Mouse (Mus musculus): Measurements from ENCODE around the gene Ttc28. TPM values are rescaled to one million over a fixed set of nuclear protein-coding genes. Genes with fewer than 3 reads are reported as not detected.
"Not testable (repeated sequence)": the region's sequence is repeated elsewhere in the genome, so short reads cannot be mapped to it uniquely, and the experiment has no call there.

Ttc28 gene
- total RNA-seq (2015) = 1.2 and 2.0 TPM in 2 replicates
- 0.50 and 1.9 TPM in 2 replicates for total RNA-seq (2017)

DNA sequence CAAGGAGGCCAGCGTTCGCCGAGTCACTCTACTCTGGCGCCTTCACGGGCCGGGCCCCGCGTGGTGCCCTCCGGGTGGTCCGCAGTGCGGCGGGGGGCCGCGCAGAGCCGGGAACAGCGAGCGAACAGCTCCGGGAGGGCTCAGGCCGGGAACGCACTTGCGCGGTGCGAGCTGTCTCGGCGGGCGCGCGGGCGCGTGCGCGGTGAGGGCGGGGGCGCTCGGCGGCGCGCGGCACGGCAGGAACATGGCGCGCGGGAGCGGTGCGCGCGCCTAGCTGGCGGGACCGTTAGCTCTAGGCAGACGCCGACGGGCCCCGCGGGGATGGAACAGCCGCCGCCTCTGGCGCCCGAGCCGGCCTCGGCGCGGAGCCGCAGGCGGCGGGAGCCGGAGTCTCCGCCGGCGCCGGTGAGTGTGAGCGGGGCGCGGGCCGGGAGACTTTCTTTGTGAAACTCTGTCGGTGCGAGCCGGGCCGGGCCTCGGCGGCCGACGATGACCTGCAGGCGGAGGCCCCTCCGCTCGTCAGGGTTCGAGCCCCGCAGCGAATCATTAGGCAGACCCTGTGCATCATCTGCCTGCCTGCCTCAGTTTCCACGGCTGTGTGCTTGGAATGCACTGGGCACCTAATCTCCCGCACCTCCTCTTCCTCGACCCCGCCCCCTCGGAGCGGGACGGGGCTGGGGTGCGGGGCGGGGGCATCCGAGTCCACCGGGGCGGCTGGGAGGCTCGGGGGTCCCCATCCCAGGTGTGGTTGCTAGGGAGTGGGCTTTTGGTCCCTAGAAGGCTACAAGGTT, at the start of gene Ttc28:
Ttc28 (plus strand) TSS at position 220 of the 791 bp plus-strand sequence.
- peak; percentile 92 for ATAC-seq (replicated peaks; ENCODE audit: poor library complexity)

DNA sequence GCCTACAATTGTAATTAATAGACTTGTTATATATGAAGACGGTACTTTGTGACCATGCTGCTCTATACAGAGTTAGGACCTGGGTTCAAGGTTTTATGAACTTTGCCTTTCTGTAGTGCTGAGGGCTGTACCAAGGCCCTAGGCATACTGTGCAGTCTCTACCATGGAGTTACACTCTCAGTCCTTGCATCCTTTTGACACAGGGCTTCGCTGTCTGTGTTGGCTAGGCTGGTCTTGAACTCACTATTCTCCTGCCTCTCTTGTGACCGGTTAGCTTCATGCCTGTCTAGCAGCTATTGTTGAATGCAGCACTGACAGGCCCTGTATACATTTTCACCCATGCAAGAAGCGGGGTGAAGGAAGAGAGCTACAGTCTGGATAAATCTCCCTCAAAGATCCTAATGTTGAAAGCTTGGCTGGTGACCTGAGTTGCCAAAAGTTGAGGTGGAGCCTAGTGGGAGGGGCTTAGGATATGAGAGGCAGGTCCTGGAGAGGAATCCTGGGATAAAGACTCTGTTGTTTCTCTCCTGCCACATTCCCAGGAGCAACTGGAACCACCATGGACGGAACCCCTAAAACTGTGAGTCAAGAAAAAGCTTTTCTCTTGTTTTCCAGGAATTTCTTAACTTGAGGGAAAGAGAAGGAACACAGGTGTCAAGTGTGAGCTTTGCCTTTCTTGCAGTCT, 48.4 kb upstream of the Ttc28 start:
- no peak for ATAC-seq (replicated peaks; ENCODE audit: poor library complexity)

DNA sequence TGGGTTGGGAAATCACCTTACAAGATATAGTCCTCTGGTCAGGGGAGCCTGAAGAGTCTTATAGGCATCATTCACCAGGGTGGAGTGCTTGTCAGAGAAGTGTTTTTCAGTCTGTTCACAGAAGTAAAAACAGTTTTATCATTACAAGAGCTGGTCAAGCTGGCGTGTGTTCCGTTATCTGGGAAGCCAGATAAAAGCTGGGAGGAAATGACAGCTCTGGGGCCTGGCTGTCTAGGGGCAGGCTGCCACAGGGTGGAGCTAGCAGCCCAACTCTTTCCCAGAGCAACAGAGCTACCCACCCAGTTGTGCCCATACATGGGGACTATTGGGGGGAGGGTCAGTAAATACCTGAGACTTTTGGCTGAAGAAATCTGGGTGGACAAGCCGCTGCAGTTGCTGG, 43.6 kb upstream of the Ttc28 start:
- peak; percentile 54 for ATAC-seq (replicated peaks; ENCODE audit: poor library complexity)

DNA sequence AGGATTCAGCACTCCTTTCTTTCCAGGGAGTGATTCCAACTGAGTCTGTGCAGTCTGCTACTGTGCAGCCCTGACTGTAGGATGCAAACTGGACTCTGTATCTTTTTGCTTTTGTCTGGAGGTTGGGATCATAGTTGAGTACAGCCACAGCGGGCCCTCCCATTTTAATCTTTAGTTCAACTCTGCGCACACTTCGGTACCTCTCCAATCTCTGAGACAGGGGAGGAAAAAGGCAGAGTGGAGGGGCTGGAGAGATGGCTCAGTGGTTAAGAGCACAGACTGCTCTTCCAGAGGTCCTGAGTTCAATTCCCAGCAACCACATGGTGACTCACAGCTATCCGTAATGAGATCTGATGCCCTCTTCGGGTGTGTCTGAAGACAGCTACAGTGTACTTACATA, 41.6 kb upstream of the Ttc28 start:
- ATAC-seq (replicated peaks; ENCODE audit: poor library complexity) = not testable (repeated sequence)

DNA sequence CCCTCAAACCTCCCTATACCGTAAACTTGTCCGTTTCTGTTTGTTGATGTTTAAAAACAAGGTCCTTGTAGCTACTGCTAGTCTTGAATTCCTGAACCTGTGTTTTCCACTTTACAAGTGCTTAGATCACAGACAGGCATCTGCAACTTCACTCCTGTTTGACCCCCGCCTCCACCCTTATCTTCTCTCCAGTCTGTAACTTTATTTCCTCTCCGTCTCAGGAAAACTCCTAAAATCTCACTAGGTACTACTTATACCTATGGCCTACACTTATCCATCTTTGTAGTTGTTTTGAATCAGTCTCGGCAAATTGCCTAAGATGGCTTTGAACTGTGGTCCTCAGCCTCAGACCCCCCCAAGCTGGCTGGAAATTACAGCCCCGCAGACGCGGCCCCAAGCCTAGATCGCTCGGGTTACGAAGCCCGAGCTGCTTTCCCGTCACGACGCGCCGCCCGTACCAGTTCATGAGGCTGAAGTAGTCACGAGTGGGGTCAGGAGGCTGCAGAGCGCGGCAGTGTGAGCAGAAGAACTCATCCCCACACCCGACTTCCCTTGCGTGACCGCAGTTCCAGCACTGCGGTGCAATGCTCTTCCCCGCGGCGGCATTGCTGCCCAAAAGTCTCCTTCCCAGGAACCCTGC, 40.4 kb upstream of the Ttc28 start:
- no peak for ATAC-seq (replicated peaks; ENCODE audit: poor library complexity)

DNA sequence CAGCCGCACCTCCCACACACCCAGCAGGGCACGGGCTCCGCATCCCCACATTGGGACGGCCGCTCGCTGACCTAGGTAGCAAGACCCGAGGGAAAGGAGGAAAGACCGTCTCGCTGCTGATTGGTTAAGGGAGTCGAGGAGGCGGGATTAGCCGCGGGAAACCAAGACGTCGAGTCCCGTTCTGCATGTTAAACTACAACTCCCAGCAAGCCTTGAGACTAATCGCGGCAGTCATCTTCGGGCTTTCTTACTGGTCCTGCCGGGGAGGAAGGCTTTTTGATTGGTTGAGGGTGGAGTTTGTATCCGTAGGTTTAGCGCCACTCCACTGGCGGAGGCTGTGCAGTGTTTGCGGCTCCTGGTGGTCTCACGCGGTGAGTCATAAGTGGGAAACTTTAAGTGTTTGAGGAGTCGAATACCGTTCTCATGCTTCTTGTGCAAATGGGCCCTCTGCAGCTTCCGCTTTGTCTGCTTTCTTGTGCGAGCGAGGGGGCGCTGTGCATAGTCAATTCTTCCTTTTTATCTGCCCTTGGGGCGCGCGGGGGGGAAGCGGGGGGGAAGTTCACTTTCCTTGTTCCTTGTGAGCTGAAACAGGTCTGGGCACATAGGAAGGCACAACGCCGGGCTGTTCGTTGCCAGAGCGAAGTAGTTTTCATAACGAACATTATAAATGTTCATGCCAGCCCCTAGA, 39.8 kb upstream of the Ttc28 start, which contains the start of the genes Hscb and Chek2:
Hscb (minus strand) TSS at position 100 of the 688 bp plus-strand sequence.
Chek2 (plus strand) TSS at position 302 of the 688 bp plus-strand sequence.
- ATAC-seq (replicated peaks; ENCODE audit: poor library complexity) = peak; percentile 79

DNA sequence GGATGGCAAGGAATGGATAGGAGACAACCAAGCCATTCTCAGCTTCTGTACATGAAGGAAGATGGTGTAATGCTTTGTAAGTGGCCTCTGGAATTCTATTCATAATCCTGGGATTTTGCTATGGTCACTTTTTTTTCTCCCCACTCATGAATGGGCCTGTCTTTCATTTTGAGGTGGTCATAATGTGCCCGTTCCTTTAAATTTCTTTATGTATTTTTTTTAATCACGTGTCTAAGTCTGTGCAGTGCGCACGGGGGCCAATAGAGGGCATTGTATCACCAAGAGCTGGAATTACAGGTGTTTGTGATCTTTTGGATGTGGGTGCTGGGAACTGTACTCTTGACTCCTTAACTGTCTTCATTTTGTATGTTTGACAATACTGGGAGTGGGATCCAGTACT, 39.1 kb upstream of the Ttc28 start:
- ATAC-seq (replicated peaks; ENCODE audit: poor library complexity) = 0 out of 2 replicates have a peak, but pooled peaks have one; percentile 10

DNA sequence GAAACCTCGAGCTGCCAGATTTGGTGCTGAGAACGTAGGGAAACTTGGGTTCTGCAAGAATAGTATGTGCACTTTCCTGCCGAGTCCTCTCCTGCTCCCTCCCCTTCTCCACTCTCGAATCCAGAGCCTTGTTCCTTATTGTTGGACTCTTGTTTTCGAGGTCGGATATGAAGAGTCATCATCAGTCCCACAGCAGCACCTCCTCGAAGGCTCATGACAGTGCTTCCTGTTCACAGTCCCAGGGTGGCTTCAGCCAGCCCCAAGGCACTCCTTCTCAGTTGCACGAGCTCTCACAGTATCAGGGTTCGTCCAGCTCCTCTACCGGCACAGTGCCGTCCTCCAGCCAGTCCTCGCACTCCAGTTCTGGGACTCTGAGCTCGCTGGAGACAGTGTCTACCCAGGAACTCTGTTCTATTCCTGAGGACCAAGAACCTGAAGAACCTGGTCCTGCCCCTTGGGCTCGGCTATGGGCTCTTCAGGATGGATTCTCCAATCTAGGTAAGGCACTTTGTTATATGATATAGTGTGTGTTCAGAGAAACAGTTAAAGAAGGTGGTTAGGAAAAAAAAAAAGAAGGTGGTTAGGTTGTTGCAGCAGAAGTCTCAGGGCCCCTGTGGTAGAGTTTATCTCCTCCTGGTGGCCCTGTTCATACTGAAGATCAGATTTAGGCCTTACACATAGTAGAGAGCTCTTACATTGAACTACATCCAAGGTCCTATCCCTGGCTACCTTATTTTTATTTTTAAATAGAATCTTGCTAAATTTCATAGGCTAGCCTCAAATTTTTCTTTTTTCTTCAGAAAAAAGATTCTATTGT, 38.3 kb upstream of the Ttc28 start:
- ATAC-seq (replicated peaks; ENCODE audit: poor library complexity) = no peak

DNA sequence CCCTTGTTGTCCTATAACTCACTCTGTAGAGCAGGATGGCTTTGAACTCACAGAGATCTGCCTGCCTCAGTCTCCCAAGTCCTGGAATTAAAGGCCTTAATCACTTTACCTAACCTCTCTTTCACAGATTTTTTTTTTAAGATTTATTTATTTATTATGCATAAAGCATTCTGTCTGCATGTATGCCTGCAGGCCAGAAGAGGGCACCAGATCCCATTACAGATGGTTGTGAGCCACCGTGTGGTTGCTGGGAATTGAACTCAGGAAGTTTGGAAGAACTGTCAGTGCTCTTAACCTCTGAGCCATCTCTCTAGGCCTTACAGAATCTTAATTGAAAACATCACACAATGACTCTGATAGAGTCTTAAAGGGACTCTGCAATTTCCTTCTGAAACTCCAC, 26.6 kb upstream of the Ttc28 start:
- no peak for ATAC-seq (replicated peaks; ENCODE audit: poor library complexity)

DNA sequence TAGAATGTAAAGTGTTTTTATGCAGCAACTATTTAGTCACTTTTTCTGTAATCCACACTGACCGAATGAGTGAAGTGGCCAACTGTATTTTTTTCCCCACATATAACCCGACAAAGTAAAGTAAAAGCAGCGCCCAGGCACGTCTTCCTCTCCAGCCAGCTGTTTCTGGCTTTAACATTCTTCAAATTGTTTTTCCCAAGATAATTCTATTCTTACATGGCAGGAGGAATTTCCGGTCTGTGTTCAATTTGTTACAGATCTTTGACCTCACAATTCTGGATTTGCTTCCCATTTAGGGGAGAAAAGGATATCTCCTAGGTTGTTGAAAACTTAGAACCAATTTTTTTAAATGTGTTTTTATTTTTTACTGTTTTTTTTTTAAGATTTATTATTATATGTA, 22.5 kb upstream of the Ttc28 start:
- ATAC-seq (replicated peaks; ENCODE audit: poor library complexity) = no peak

DNA sequence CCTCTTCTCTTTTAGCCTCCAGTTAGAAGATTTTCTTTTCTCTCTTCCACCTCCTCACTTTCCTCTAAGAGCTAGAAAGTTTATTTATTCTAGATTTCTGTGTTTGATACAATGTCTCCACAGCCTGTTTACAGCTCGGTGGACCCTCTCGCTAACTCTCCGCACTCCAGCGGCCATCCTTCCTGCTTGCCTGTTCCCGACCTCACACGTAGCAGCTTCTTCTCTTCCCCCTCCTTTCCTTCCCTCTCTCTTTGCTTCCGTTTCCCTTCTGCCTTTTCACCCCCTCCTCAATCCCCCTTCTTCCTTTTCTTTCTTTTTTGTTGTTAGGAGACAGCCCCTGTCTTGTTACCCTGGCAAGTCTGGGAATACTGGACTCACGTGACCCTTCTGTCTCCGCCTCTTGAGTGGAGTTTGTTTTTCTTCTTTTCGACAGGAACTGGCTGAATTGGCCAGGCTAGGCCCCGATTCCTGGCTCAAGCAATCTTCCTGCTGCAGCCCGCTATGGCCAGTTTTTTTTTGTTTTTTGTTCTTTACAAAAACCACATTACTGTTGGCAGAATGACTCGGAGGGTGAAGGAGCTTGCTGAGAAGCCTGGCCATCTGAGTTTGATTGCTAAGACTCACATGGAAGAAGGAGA, 20.5 kb upstream of the Ttc28 start:
- ATAC-seq (replicated peaks; ENCODE audit: poor library complexity) = no peak

DNA sequence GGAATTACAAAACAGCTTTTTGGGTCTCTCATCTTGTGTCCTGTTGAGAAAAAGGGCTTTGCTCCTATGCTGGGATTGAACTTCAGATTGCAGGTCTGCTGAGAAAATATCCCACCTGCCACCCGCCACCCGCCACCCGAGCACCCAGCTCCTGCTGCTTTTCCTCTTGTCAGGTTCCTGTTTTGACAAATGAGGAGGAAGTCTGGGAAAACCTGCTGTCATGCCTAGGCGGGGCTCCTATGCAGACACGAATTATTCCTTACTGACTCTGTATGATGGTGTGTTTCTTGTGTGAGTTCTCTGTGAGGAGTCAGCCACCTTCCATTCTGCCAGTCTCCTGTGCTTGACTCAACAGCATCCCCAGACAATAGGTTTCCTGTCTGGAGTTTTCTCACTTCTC, 19.2 kb upstream of the Ttc28 start:
- no peak for ATAC-seq (replicated peaks; ENCODE audit: poor library complexity)

DNA sequence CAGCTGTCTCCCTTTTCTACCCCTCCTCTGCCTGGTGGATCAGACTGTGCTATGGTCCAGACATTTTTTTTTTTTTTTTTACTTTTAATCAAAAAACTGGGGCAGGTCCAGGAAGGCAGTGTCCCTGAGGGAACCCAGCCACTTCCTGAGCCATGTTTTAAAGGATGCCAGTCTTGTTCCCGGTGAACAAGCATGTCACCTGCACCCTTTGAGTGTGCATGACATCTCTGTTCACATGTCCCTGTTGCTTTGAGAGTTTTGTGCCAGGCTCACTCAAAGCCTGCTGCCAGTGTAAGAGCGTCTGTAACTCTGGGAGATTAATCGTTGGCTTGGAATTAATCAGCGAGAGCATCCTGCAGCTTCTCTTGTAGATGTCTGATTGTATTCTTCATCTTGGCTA, 11.1 kb upstream of the Ttc28 start:
- ATAC-seq (replicated peaks; ENCODE audit: poor library complexity) = no peak

DNA sequence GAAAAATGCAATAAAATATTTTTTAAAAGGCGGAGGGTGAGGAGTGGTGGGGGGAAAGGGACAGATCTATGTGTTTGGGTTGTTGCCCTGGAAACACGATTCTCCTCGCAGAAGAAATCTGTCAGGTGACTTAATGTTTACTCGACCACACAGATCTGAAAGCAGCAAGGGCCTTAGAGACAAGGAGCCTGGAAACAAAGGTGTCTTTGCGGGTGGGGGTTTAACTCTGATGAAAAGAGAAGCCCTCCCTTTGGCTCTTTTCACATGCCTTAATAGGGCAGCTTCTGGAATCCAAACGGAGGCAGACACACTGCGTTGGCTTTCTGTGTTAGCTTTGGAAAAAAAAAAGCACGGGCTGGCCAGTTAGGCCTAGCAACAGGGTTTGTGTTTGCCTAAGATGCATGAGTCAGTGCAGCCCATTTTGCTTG, 10.3 kb upstream of the Ttc28 start:
- no peak for ATAC-seq (replicated peaks; ENCODE audit: poor library complexity)

DNA sequence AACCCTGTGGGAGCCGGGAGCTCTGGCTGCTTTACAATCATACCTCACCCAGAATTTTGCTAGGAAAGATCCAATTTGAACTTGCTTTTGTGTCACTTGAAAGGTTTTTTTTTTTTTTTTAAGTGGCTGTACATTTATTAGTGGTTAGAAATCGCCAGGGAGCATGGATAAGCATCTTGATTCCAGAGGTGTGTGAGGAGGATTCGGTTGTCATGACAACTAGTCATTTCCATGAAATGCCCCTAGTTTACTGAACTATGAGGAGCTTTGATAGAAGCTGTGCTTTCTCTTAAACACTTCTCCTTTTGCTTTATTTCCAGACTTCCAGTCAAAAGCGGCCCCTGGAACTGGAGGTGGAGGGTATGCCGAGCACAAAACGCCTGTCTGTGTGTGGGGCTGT, 6.4 kb upstream of the Ttc28 start:
- no peak for ATAC-seq (replicated peaks; ENCODE audit: poor library complexity)

DNA sequence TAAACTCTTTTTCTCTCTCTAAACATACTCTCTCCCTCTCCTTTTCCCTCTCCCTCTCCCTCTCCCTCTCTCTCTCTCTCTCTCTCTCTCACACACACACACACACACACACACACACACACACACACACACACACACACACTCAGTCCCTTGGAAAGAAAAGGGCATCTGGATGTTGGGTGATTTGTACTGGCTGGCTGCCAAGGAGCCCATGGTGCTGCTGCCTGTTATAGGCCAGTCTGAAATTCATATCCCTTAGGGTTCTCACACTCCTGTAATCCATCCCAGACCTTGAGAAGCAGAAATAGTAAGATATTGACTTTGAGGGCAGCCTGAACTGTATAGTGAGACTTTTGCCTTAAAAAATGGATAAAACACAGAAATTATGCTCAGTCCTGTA, 4.9 kb upstream of the Ttc28 start:
- ATAC-seq (replicated peaks; ENCODE audit: poor library complexity) = no peak

DNA sequence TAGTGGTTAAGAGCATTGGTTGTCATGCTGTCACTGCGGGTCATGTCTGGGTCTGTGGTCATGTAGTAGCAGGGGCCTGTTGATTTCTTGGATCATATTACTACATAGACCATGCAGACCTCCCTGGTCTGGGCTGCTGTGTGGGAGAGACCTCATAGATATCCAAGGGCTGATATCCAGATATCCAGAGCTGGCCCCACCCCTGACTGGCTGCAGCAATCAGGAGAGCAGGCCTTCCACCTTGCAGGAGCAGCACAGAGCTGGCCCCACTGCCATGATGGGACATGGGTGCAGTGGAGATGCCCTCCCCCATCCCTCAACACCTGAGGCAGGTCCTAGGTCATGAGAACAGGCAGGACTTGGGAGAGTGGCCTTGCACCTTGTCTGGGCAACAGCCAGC, 4.3 kb upstream of the Ttc28 start:
- ATAC-seq (replicated peaks; ENCODE audit: poor library complexity) = no peak

DNA sequence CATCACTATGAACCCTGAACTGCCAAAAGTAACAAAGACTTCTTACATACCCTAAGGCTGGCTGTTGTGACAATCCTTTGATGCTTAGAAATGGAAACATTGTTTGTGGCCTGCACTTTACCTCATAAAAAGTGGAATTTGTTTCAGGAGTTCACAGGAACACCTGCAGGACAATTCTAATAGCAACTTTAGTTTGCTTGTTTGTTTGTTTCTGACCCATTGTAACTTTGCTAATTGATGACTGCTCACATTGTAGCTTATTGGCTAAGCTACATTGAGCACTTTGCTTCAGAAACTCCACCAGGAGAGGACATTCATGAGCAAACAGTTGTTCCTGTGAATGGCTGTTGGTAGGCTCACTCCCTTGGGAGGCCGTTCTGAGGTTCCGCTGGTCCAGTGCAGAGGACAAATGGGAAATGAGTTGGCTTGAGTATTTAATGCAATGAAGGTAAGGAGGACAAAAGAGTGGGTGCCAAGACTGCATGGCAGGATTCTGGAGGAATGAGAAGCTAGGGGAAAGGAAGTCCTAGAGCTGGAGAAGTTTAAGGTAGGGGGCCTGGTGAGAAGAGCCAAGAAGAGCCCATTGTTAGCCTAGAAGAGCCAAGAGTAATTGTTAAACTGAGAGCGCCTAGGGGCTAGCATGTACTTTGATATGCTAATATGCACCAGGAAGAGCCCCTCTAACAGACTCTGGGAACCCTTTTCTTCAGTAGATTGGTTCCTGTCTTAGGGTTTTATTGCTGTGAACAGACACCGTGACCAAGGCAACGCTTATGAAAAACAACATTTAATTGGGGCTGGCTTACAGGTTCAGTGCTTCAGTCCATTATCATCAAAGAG, 1.7 kb upstream of the Ttc28 start:
- ATAC-seq (replicated peaks; ENCODE audit: poor library complexity) = no peak

DNA sequence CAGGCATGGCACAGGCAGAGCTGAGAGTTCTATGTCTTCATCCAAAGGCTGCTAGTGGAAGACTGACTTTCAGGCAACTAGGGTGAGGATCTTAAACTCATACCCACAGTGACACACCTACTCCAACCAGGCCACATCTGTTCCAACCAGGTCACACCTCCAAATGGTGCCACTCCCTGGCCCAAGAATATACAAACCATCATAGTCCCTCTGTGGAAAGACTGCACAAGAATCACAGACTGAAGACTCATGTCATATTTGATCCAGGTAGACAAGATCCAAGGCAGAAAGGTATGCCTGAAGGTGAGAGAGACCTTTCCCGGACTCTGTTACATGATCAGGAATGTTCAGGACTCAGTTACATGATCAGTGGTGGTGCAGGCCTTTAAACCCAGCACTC, 1.1 kb upstream of the Ttc28 start:
- ATAC-seq (replicated peaks; ENCODE audit: poor library complexity) = not testable (repeated sequence)
